Mouse (Mus musculus) adrenal gland, adult 2 months (tissue): ENCODE results near the gene Anpep. TPM values are rescaled to one million over a fixed set of nuclear protein-coding genes. Genes with fewer than 3 reads are reported as not detected.
"Not testable (repeated sequence)": the region's sequence is repeated elsewhere in the genome, so short reads cannot be mapped to it uniquely, and the experiment has no call there.

Experiments
- DNase-seq: peaks from one replicate; pipeline ENCODE4 v3.0.0; 2021
- polyA plus RNA-seq: library from polyadenylated mRNA; depleted of rRNA; stranded (reverse); fragments of >200 nt; gene quantifications from 2 replicates; pipeline ENCODE4 v1.2.3, GENCODE M21; 2012; rRNA removed
- total RNA-seq, 2 experiments: library from RNA; stranded (reverse); gene quantifications; 2 replicates each; pipeline ENCODE4 v1.2.3; 2021

Anpep gene
- total and polyA plus RNA-seq, 3 experiments = 8.9 to 12.0 (median 9.7) TPM

DNA sequence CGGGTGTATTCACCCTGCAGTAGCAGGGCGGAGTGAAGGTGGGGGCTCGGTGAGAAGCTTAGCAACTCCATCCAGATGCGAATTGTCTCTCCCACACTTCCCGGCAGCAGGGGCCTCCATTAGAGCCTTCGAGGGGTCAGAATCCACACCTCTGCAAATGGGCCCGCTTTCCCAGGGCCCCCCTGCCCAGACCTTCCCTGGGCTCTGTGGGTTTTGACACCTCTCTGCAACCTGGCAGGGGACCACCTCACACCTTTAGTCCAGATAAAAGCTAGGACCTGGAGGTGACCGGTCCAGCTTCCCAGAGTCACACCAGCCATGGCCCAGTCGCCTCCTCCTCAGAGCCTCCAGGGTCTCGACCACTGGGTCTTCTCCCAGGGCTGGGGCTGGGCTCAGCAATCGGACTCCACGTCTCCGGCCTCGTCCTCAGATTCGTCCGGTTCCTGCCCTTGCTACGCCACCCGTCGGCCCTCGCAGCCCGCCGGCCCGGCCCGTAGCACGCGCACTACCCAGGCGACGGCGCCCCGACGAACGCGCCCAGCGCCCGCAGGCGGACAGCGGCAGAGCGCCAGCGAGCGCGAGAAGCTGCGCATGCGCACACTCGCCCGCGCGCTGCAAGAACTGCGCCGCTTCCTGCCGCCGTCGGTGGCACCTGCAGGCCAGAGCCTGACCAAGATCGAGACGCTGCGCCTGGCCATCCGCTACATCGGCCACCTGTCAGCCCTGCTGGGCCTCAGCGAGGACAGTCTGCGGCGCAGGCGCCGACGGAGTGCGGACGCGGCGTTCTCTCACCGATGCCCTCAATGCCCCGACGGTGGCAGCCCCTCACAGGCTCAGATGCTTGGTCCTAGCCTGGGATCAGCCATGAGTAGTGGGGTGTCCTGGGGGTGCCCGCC, 50.0 kb downstream of the Anpep start, which contains the start of gene Mesp2:
Mesp2 (plus strand) TSS at position 117 of the 896 bp plus-strand sequence.
- peak; percentile 77 for DNase-seq

DNA sequence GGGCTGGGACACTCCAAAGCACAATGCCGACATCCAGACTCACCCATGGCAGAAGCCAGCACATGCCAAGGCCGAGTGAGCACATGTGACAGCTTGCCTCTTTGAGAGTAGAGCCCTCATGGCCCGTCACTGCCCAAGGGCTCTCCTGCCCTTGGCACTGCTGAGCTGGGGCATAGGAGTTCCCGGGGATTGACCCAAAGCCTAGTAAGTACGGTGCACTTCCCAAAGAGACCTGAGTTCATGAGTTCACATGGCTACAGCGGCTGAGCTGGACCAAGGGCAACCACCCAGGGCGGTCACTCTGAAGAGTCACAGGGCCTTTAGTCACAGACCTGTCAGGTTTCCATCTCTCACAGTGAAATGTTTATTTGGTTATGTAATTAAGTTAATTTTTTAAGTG, 52.3 kb downstream of the Anpep start:
- peak; percentile 57 for DNase-seq

DNA sequence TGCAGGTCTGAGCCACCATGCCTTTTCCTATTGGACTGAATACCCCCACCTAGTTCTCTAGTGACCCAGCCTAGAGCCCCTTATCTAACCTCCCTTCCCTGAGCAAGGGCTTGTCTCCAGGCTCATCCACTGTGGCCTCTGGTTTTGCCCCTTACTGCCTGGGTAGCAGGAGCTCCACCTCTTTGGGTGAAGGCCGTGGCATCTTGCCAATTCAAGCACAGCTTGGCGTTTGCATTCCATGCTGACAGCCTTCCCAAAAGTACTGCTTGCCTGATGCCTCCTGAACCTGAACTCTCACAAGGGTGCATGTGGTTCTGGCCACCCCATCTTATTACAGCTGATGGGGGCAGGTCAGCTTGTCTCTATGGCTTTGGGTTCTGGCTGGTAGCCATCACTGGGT, 57.0 kb downstream of the Anpep start:
- peak; percentile 77 for DNase-seq

DNA sequence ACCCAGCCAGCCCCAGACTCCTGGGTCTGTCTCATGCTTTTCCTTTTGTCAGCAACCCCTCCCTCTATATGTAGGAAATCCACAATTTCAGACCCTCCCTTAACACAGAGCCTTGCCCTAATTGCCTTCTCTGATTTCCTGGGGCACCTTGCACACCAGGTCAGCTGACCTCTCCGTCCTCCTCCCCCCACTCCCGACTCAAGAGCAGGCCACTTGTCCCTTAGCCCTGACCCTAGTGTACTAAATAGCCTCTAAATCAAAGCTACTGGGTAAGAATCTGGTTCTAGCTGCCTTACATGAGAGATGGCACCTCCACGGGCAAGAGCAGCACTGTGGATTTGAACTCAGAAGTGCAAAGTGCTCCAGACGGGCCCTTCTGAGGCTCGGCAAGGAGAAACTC, 58.8 kb downstream of the Anpep start:
- DNase-seq = no peak

DNA sequence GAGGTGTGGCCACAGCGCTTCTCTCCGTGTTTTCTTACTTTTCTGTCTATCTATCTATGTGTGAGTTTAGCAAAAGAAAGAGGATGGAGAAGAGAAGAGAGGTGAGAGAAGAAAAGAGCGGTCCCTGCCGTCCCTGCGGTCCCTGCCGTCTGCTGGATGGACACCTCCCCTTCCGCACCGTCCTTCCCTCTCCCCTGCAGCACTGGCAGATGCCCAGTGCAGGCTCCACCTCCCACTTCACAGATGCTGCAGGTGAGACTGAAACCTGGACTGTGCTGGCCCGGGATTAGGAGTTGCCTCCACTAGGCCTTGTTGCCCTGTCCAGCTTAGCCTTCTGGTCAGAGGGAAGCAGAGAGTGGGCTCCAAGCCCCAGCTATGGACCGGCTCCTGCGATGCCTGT, 59.5 kb downstream of the Anpep start:
- DNase-seq = no peak

DNA sequence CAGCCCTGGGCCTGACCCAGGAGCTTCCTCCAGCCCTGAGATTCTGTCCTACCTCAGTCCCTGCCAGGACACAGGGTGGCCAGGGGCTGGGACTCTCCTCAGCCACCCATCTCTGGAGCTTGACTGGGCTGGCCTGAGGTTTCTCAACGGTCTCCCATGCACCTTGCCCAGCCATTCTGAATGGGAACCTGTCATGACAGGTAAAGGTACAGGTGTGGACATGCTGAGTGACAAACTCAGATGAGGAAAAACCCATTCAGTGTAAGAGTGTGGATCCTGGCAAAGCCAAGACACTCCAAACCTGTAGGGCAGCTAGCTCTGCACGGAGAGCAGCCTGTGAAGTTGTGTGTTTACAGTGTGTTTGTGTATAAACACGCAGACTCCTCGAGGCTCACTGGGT, 60.5 kb downstream of the Anpep start:
- no peak for DNase-seq

DNA sequence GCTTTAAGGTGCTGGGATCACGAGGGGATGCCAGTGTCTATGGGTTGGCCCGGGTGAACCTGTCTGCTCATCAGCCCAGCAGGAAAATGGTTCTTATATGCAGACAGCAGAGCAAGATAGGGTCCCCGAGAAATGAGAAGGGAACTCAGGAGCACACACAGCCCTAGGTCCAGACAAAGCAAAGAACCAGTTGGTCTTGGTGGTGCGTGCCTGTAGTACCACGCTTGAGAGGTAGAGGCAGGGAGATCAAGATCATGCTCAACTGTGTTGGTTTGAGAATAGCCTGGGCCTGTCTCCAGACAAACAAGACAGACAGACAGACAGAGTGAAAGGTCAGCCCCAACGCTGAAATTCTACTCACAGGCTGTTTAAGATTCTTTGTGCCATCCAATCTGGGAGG, 61.4 kb downstream of the Anpep start:
- no peak for DNase-seq

DNA sequence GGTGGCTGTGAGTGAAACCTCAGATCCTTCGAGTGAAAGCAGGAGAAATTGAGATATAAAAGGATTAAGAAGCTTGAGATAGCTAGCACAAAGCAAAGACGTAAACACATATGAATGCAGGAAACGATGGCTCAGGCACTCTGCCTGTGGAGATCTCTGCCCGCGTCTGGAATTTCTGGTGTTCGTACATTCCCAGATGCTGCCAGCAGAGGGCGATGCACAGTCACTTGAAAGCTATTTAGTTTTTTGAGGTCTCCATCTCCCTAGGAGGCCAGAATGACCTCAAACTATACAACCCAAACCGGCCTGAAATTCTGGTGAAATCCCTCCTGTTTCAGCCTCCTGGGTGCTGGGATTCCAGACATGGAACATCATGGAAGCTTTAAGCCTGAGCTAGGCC, 61.8 kb downstream of the Anpep start:
- DNase-seq = peak; percentile 77

DNA sequence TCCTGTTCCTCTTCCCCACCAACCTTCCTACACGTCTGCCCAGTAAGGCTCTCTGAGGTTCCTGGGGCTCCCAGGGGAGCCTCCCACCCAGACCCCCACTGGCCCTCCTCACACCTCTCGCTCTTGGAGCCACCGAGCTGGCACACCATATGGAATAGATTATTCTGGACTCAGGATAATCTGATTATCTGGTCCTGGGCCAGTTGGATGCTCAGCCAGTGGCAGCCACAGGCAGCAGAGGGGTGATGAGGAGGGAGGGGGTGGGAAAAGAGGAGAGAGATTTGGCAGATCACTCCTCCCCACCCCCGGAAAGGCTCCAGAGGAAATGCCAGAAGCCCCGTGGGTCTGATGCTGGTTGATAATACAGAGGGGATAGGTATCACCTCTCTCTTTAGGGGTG, 62.3 kb downstream of the Anpep start:
- no peak for DNase-seq

DNA sequence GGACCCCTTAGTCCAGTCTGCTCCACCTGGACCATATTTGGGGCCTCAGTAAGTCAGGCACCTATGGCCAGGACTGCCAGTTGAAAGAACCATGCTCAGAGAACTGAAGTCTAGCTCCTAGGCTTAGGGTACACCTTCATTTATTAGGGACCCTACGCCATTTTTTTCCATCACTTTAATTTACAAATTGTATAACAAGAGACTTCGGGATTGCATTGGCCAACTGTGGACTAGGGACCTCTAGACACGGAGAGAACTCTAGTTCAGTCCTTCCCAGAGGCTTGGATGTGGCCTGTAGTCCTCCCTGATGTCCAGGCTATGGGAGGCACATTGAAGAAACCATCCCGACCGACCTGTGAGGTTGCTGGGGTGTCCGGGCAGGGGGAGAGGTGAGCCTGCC, 67.2 kb downstream of the Anpep start, which contains the start of gene Mesp1:
Mesp1 (minus strand) TSS at position 101 of the 400 bp plus-strand sequence.
- no peak for DNase-seq

DNA sequence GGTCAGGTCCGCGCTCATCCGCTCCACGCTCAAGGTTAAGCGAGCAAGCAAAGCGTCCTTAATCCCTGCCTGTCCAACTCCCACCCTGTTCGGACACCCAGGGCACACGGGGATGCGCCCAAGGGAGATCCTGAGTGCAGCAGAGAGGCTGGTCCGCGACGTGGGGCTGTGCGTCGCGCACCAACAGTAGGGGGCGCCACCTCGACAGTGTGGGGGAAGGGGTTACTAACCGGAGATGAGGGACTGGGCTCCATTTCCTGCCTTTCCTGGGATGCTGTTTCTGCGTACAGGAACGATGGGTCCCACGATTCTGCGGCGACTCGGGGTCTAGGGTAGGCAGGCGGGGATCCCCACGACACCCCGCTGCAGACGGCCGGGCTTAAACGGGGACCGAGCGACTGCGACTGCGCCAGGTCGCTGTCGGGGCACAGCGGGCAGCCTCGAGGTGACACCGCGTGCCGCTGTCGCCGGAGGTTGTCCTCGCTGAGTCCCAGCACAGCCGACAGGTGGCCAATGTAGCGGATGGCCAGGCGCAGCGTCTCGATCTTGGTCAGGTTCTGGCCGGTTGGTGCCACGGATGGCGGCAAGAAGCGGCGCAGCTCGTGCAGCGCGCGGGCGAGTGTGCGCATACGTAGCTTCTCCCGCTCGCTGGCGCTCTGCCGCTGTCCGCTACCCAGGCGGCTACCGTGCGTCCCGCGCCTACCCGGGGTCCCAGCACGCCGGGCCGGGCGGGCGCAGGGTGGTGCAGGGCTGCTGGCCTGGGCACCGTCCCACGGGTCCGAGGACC, 68.0 kb downstream of the Anpep start:
- peak; percentile 66 for DNase-seq

DNA sequence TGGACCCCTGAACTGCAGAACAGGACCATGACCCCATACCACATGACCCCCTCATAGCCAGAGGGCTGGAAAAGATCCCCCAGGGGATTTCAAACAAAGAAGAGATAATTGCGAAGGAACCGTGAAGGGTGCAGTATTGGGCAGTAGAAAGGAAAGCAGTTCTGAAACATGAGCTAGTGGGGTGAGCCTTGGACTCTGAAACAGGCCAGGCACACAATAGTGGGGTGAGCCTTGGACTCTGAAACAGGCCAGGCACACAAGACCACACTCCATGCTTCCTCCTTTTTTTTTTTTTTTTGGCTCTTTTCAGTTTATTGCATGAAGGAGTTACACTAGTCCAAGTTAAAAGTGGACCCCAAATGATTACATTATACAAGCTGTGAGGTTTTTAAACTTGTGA, 71.0 kb downstream of the Anpep start:
- not testable (repeated sequence) for DNase-seq

DNA sequence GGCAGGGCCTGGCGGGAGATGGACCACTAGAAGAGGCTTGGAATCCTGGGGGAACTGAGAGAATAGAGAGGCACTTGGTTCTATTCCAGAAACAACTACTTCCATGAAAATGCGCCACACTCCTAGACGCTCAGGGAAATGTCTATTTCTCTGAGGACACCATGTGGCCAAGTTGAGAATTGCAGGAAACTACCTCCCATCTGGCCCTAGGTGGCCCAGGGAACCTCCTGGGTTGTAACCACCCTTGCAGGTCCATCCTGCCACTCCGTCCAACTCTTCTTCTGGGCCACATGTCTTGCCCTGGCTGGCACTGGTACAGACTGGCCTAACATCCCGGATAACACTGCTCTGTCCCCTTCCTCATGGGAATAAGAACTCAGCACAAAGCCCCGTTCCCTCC, 74.6 kb downstream of the Anpep start:
- peak; percentile 75 for DNase-seq

DNA sequence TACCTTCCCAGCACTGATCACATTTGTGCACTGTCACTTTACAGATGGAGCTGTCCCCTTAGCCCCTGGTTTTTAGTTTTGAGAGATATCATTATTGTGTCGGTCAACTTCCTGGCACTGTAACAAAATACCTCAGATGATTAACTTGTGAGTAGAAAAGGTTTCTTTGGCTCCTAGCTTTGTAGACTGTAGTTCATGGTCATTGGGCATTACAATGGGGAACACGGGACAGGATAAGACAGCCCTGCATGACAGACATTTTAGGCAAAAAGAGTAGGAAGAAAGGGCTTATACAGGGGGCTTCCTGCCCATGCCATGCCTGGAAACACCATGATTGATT, 78.4 kb downstream of the Anpep start:
- DNase-seq = no peak

DNA sequence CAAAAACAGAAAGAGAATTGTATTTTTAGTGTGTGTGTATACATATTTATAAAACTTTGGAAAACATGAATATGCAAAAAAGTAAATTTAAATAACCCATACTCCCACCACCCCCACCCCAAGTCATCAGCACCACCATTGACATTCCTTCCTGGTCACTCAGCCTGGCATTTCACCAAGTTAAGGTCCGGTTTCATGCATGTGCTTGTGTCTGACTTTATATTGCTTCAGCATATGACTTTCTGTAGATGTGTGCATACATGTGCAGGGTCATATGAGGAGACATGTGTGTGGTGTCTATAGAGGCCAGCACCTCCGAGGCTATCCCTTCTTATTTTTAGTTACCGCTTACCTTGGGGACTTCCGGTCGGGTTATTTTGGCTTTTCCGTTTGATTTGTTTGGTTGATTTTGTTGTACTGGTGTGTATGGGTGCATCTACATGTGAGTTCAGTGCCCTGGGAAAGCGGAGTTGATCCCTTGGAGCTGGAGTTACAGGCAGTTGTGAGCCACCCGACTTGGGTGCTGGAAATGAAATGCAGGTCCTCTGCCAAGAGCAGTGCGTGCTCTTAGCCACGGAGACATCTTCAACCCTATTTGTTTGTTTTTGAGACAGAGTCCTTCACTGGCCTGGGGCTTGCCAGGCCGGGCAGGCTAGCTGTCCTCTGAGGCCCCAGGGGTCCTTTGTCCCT, 78.9 kb downstream of the Anpep start:
- peak; percentile 45 for DNase-seq

DNA sequence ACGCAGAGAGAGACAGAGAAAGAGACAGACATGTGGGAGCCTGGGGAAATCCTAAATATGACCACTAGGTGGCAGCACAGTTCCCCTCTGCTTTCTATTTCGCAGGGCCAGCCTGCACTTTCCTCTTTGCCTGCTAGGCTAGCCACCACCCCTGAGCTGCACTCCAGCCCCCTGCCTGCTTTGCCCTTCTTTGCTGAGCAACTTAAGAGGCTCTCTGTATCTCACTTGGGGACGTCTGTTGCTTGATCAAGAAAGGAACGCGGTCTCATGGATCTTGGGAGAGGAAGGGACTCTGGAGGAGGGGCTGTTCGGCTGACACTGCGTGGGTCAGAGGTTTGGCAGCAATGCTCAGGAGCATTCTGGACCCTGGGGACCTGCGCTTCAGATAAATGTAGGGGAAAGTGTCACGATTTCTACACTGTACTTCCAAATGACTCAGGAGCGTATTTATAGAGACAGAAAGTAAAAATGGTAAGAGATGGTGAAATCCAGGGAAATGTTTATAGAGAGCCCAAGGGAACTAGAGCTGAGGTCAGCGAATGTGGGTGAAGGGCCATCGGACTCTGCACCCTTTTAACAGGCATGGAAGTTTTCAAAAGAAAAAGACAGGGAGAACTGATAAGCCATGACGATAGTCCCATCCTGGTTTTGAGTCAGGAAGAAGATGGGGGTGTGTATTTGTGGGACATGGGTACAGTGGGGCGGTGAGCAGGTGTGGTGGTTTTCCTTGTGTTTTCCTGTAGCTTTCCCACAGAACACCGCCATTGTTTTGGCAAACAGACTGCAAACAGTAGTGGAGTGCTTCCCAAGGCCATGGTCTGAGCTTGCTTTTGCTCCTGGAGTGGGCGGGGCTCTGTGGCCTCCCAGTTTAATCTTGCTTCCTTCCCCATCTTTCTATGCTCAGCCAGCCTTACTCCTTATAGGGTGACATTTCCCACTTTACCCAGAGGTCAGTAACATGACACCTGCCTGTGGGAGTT, 79.9 kb downstream of the Anpep start:
- DNase-seq = peak; percentile 87

Other genes starting within 250 kb of the Anpep start
- gene Rhcg, start 243.4 kb downstream of the Anpep start, total RNA-seq = 10 to 100 TPM; 25.7 to 44.4 TPM
- 0.67 and 10.0 TPM in 2 replicates for gene Rhcg, start 243.4 kb downstream of the Anpep start, polyA plus RNA-seq
- gene Ticrr, start 200.9 kb downstream of the Anpep start, total RNA-seq = under 1 TPM; 0.10 to 0.17 TPM
- 0.18 and 0.25 TPM in 2 replicates for gene Ticrr, start 200.9 kb downstream of the Anpep start, polyA plus RNA-seq
- 1 to 10 TPM; 1.8 to 4.2 TPM for gene Kif7, start 145.3 kb downstream of the Anpep start, total RNA-seq
- gene Kif7, start 145.3 kb downstream of the Anpep start, polyA plus RNA-seq = 2.9 and 4.7 TPM in 2 replicates
- 100 to 1,000 TPM; 564 to 869 TPM for gene Plin1, start 128.2 kb downstream of the Anpep start, total RNA-seq
- gene Plin1, start 128.2 kb downstream of the Anpep start, polyA plus RNA-seq = 554 and 930 TPM in 2 replicates
- 10 to 100 TPM; 53.4 to 53.7 TPM for gene Pex11a, start 117.9 kb downstream of the Anpep start, total RNA-seq
- gene Pex11a, start 117.9 kb downstream of the Anpep start, polyA plus RNA-seq = 34.9 and 39.7 TPM in 2 replicates
- gene Wdr93, start 117.9 kb downstream of the Anpep start, total RNA-seq = 1 to 10 TPM; 1.5 to 1.6 TPM
- gene Wdr93, start 117.9 kb downstream of the Anpep start, polyA plus RNA-seq = 1.5 and 1.8 TPM in 2 replicates
- gene Mesp1, start 67.3 kb downstream of the Anpep start, total RNA-seq = not detected
- gene Mesp1, start 67.3 kb downstream of the Anpep start, polyA plus RNA-seq = 0.48 TPM in 1 of 2 replicates, not detected in the other
- gene Mesp2, start 50.3 kb downstream of the Anpep start, total RNA-seq = under 1 TPM; 0.43 to 0.93 TPM
- gene Mesp2, start 50.3 kb downstream of the Anpep start, polyA plus RNA-seq = 0.88 and 0.95 TPM in 2 replicates
- 10 to 100 TPM; 18.5 to 27.2 TPM for gene Ap3s2, start 59.6 kb upstream of the Anpep start, total RNA-seq
- gene Ap3s2, start 59.6 kb upstream of the Anpep start, polyA plus RNA-seq = 17.2 and 21.7 TPM in 2 replicates
- 10 to 100 TPM; 15.2 to 18.9 TPM for gene Arpin, start 74.3 kb upstream of the Anpep start, total RNA-seq
- gene Arpin, start 74.3 kb upstream of the Anpep start, polyA plus RNA-seq = 9.5 and 12.9 TPM in 2 replicates
- 10 to 100 TPM; 14.0 to 25.5 TPM for gene Zfp710, start 163.8 kb upstream of the Anpep start, total RNA-seq
- gene Zfp710, start 163.8 kb upstream of the Anpep start, polyA plus RNA-seq = 24.1 and 24.8 TPM in 2 replicates